Mouse (Mus musculus) spleen, adult 2 months (tissue): ENCODE results near the gene Psapl1. TPM values are rescaled to one million over a fixed set of nuclear protein-coding genes. Genes with fewer than 3 reads are reported as not detected.

Experiments used
- DNase-seq, 2 experiments: peaks; one replicate each; pipeline versions ENCODE4 v3.0.0 to v3.0.0-alpha.2; 2012 to 2021; ENCODE audit warnings: low spot score in 2 of 2, low read depth in 1 of 2
- H3K27ac ChIP-seq: fragments of 200-500 bp; 2 replicates; pipeline ENCODE4 v1.5.1; 2012; ENCODE audit warnings: low read length, inconsistent platforms; ENCODE audit not compliant: insufficient read depth
- H3K27me3 ChIP-seq: fragments of 200-500 bp; 2 replicates; pipeline ENCODE4 v1.6.1; 2012; ENCODE audit warnings: mild to moderate bottlenecking, moderate library complexity, low read length, inconsistent platforms; ENCODE audit not compliant: control insufficient read depth, insufficient read depth
- H3K36me3 ChIP-seq: fragments of 200-500 bp; 2 replicates; pipeline ENCODE4 v1.6.1; 2012; ENCODE audit warnings: mild to moderate bottlenecking, low read length, inconsistent platforms; ENCODE audit not compliant: control insufficient read depth, insufficient read depth
- H3K4me1 ChIP-seq: fragments of 200-500 bp; 2 replicates; pipeline ENCODE4 v1.6.1; 2011; ENCODE audit warnings: inconsistent platforms; ENCODE audit not compliant: control insufficient read depth, insufficient read depth, insufficient read length
- H3K4me3 ChIP-seq: fragments of 200-500 bp; 2 replicates; pipeline ENCODE4 v1.5.1; 2011; ENCODE audit warnings: mild to moderate bottlenecking, inconsistent platforms; ENCODE audit not compliant: insufficient read depth, insufficient read length; ENCODE audit errors: extremely low read depth
- CTCF ChIP-seq: fragments of 200-500 bp; IDR thresholded peaks from 2 replicates; pipeline ENCODE4 v1.5.1; 2011; ENCODE audit warnings: mild to moderate bottlenecking, inconsistent platforms; ENCODE audit not compliant: insufficient read depth, insufficient read length, insufficient replicate concordance; ENCODE audit errors: extremely low read depth
- POLR2A ChIP-seq: fragments of 200-500 bp; IDR thresholded peaks from 2 replicates; pipeline ENCODE4 v1.6.1; 2011; ENCODE audit warnings: low read depth, low read length, inconsistent platforms
- WGBS: fragments of 180-500 bp; shearing (Covaris S2); methylation state at CpG from one replicate; pipeline ENCODE4 v1.1.7; 2018; 5-methylcytosine and 5-hydroxymethylcytosine counted together
- polyA plus RNA-seq: library from polyadenylated mRNA; depleted of rRNA; stranded (reverse); fragments of >200 nt; gene quantifications from 2 replicates; pipeline ENCODE4 v1.2.3, GENCODE M21; 2012

Gene Psapl1
- polyA plus RNA-seq, 1 experiment: not detected

DNA sequence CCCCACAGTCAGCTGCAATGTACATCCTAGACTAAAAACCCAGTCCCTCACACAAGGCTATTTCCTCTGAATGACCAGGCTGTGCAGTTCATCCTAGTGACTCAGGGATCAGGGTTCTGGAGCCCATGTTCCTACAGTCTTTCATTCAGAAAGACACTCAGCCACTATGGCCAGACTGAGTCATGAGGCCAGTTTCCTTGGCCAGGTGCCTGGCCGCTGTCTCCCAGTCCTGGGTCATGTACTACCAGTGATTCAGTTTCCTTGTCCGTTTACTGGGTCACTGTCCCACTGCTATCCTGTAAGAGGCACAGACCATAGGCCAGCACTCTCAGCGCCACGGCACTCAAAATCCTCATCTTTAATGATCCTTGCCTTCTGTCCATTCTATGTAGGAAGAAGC, 15.5 kb upstream of the Psapl1 start:
- Histone ChIP-seq H3K36me3 (no peaks in the 10 kb centered on the region), H3K27ac (no peak overlapping the region), H3K4me3 (no peak overlapping the region), H3K27me3 (no peaks in the 10 kb centered on the region), H3K4me1 (no peaks in the 10 kb centered on the region)
- DNase-seq: no peak
- 93% methylated on average over 4 of the region's 4 CpGs for WGBS
- TF ChIP-seq CTCF: no peak

DNA sequence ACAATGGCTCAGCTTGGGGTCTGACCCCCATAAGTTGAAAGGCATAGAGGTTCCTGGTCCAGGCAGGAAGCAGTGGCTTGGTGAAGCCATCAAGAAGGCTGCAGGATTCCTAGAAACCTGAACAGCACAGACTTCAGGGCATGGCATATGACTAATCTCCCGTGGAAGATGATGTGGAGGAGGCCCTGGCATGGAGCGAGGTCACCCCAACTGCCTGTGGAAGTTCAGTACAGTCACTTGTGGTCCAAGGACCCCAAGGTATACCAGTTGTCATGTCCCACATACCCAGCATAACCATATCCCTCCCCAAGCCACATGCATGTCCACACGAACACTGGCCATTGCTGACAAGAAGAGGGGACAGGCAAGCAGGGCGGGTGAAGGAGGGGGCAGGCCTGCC, 12.5 kb upstream of the Psapl1 start:
- Histone ChIP-seq H3K36me3 (no peaks in the 10 kb centered on the region), H3K4me3 (no peak overlapping the region), H3K4me1 (no peaks in the 10 kb centered on the region), H3K27ac (no peak overlapping the region), H3K27me3 (no peaks in the 10 kb centered on the region)
- DNase-seq: no peak
- TF ChIP-seq CTCF: no peak
- no peak for TF ChIP-seq POLR2A
- WGBS: 81% methylated on average over 4 of the region's 4 CpGs

- no peak overlapping the region for H3K4me3 ChIP-seq
- 82% methylated on average over 3 of the region's 3 CpGs for WGBS
- H3K27me3 ChIP-seq: no peaks in the 10 kb centered on the region
- no peaks in the 10 kb centered on the region for H3K4me1 ChIP-seq
- TF ChIP-seq POLR2A (no peak), CTCF (peak; percentile 6; the same call in 1 of the 2 replicates)
- H3K36me3 ChIP-seq: no peaks in the 10 kb centered on the region
- H3K27ac ChIP-seq: no peak overlapping the region
- DNase-seq: peak in 1 of 2 experiments; percentile 15
Observed at GRCm38 (mm10) chr5:36191876-36192275, 11.9 kb upstream of the Psapl1 start.

DNA sequence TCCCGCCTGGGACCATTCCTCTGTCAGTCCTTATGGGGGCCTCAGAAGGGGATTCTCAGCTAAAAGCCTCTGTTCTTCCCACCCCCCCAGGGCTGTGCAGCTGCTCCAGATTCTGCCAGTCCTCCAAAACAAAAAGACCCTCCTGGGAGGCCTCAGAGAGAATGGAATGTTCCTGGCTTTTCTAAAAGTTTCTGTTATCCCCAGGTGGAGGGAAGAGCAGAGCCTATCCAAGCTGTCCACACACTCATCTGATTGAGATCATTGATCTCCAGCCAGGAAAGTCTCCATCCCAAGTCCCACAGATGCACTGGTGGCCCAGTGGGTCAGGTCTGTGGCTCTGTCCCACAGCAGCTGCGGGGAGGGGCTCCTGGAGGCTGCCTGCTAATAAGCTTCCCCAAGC, 11.1 kb upstream of the Psapl1 start:
- Histone ChIP-seq H3K27ac (no peak overlapping the region), H3K4me3 (no peak overlapping the region), H3K36me3 (no peaks in the 10 kb centered on the region), H3K4me1 (no peaks in the 10 kb centered on the region), H3K27me3 (no peaks in the 10 kb centered on the region)
- TF ChIP-seq CTCF (no peak), POLR2A (no peak)
- WGBS: 86% methylated on average over 2 of the region's 2 CpGs
- DNase-seq: no peak

GRCm38 (mm10) chr5:36194631-36195030, 9.2 kb upstream of the Psapl1 start:
- Histone ChIP-seq H3K4me1 (no peaks in the 10 kb centered on the region), H3K36me3 (no peaks in the 10 kb centered on the region), H3K27me3 (no peaks in the 10 kb centered on the region), H3K27ac (no peak overlapping the region), H3K4me3 (no peak overlapping the region)
- TF ChIP-seq POLR2A: no peak
- no peak for TF ChIP-seq CTCF
- WGBS: 87% methylated on average over 4 of the region's 4 CpGs
- no peak for DNase-seq

GRCm38 (mm10) chr5:36195436-36195835, 8.4 kb upstream of the Psapl1 start:
- Histone ChIP-seq H3K4me1 (no peaks in the 10 kb centered on the region), H3K27me3 (no peaks in the 10 kb centered on the region), H3K27ac (no peak overlapping the region), H3K36me3 (no peaks in the 10 kb centered on the region), H3K4me3 (no peak overlapping the region)
- DNase-seq: no peak
- TF ChIP-seq CTCF (no peak), POLR2A (no peak)
- whole genome bisulfite sequencing: 60% methylated on average over 4 of the region's 4 CpGs

DNA sequence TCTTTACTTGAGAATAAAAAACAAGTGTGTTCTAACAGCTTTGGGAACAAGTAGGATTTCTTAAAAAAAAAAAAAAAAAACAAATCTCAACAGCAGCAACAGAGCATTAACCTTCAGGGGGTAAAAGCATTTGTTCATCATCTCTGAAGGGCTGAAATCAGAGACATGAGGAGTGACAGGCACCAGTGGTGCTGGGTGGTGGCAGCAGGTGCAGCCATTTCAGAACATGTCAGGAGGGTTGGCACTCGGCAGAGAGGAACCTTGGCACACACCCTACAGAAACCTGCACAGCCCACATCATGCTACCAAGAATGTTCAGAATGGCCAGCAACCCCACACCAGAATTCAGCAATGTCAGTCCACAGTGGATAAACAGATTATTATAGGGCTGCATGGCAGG, 4.3 kb upstream of the Psapl1 start:
- no peak overlapping the region for H3K27ac ChIP-seq
- no peaks in the 10 kb centered on the region for H3K4me1 ChIP-seq
- no peak overlapping the region for H3K4me3 ChIP-seq
- H3K27me3 ChIP-seq: no peaks in the 10 kb centered on the region
- no peaks in the 10 kb centered on the region for H3K36me3 ChIP-seq
- 64% methylated on average over 1 of the region's 1 CpGs for WGBS
- no peak for DNase-seq
- TF ChIP-seq CTCF (no peak), POLR2A (no peak)
